Mouse (Mus musculus): ENCODE results near the gene Rab27a. TPM values are rescaled to one million over a fixed set of nuclear protein-coding genes. Genes with fewer than 3 reads are reported as not detected.

Gene Rab27a
- polyA plus RNA-seq, 1 experiment from 2014 or later: 1.1 TPM

- Histone ChIP-seq H3K27me3 (ENCODE audit: control insufficient read depth, insufficient read depth, low read length) (no peaks in the 10 kb centered on the region), H3K36me3 (replicated peaks; ENCODE audit: control insufficient read depth, insufficient read depth) (peaks cover 15% of the 10 kb centered on the region; the same call in 1 of the 2 replicates), H3K4me3 (replicated peaks; ENCODE audit: low read length) (peak overlapping the region; percentile 59), H3K4me1 (replicated peaks; ENCODE audit: control insufficient read depth, insufficient read depth, low read length) (peaks cover 17% of the 10 kb centered on the region), H3K9ac (peak overlapping the region; percentile 80), H3K9me3 (ENCODE audit: control insufficient read depth, low read length) (no peaks in the 10 kb centered on the region), H3K4me2 (replicated peaks) (peak overlapping the region; percentile 93), H3K27ac (peak overlapping the region; percentile 90)
- under 1% methylated on average over 49 of the region's 49 CpGs for WGBS
- peak; percentile 91 for DNase-seq (ENCODE audit: low spot score)
- ATAC-seq (ENCODE audit: low FRiP score): peak; percentile 90
Measured at GRCm38 (mm10) chr9:73039222-73039945, 5.3 kb upstream of the Rab27a start.

DNA sequence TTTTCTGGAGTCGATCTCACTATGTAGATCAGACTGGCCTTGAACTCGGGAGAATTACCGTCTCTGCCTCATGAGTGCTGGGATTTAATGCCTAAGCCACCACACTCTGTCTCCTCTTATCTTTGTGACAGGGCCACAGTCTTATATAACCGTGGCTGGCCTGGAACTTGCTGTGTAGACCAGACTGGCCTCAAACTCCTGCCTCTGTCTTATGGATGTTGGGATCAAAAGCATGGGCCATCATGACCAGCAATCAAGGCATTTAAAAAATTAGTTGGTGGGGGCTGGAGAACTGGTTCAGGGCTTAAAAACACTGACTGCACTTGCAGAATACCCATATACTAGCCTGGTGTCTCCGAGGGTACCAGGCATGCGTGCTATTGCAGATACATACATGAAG, 4.6 kb upstream of the Rab27a start, which contains the start of gene Pigb:
Pigb (minus strand) TSS at position 299 of the 400 bp plus-strand sequence.
- Histone ChIP-seq H3K27me3 (ENCODE audit: control insufficient read depth, insufficient read depth, low read length) (no peaks in the 10 kb centered on the region), H3K4me1 (replicated peaks; ENCODE audit: control insufficient read depth, insufficient read depth, low read length) (peaks cover 20% of the 10 kb centered on the region), H3K36me3 (replicated peaks; ENCODE audit: control insufficient read depth, insufficient read depth) (peaks cover 10% of the 10 kb centered on the region; the same call in 1 of the 2 replicates), H3K9me3 (ENCODE audit: control insufficient read depth, low read length) (no peaks in the 10 kb centered on the region), H3K4me3 (replicated peaks; ENCODE audit: low read length) (peak within 1 kb of the TSS; percentile 59), H3K27ac (peak within 1 kb of the TSS; percentile 90), H3K9ac (peak within 1 kb of the TSS; percentile 80), H3K4me2 (replicated peaks) (peak within 1 kb of the TSS; percentile 93)
- DNase-seq (ENCODE audit: low spot score): no peak
- WGBS: 35% methylated on average over 6 of the region's 6 CpGs
- ATAC-seq (ENCODE audit: low FRiP score): no peak

DNA sequence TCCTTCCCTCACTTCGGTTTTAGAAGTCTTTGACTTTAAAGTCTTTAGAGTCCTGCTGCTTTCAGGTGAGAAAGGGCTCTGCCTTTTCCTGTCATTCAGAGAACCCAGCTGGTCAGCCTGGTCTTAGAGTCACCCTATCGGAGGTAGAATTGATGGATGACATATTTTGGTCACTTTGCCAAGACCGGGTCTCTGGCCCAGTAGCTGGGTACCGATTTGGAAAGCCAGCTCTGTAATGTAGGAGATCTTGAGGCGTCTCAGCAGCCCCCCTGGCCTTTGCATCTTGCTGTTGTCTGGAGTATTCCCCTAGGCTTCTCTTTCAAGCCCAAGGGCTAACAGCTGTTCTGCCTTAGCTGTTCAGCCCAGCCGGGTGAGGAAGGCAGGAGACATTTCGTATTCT, 550 bp downstream of the Rab27a start:
- Histone ChIP-seq H3K27me3 (ENCODE audit: control insufficient read depth, insufficient read depth, low read length) (0 out of 2 replicates have a peak, but pooled peaks cover 3% of the 10 kb centered on the region), H3K4me2 (replicated peaks) (peak overlapping the region; percentile 68), H3K27ac (no peak overlapping the region), H3K36me3 (replicated peaks; ENCODE audit: control insufficient read depth, insufficient read depth) (no peaks in the 10 kb centered on the region), H3K9me3 (ENCODE audit: control insufficient read depth, low read length) (no peaks in the 10 kb centered on the region), H3K9ac (peak overlapping the region; percentile 64), H3K4me1 (replicated peaks; ENCODE audit: control insufficient read depth, insufficient read depth, low read length) (peaks cover 14% of the 10 kb centered on the region), H3K4me3 (replicated peaks; ENCODE audit: low read length) (peak overlapping the region; percentile 35)
- ATAC-seq (ENCODE audit: low FRiP score) (no peak), DNase-seq (ENCODE audit: low spot score) (no peak)
- 13% methylated on average over 7 of the region's 7 CpGs for WGBS

DNA sequence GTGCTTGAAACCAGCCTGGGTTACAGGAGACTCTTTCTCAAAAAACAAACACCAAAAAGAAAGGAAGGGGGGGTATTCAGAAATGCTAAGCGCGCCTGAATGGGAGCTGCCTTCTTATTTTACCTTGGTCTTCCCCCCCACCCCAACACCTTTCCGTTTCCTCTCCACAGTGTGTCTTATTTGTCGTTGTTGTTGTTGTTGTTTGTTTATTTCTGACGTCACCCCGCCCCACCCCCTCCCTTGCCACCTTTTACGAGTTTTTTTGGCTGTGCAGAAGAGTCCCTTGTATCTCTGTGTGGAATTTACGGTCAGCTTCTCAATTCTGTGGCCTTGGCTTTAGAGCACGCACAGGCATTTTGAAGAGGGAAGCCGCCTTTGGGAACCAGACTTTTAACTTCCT, 1.1 kb downstream of the Rab27a start:
- no peak for ATAC-seq (ENCODE audit: low FRiP score)
- H3K9ac ChIP-seq: peak overlapping the region; percentile 64; the same call in 1 of the 2 replicates
- H3K9me3 ChIP-seq (ENCODE audit: control insufficient read depth, low read length): no peaks in the 10 kb centered on the region
- 73% methylated on average over 10 of the region's 10 CpGs for WGBS
- peaks cover 11% of the 10 kb centered on the region; the same call in 1 of the 2 replicates for H3K4me1 ChIP-seq (replicated peaks; ENCODE audit: control insufficient read depth, insufficient read depth, low read length)
- H3K27ac ChIP-seq: no peak overlapping the region
- no peaks in the 10 kb centered on the region for H3K36me3 ChIP-seq (replicated peaks; ENCODE audit: control insufficient read depth, insufficient read depth)
- no peak for DNase-seq (ENCODE audit: low spot score)
- H3K27me3 ChIP-seq (ENCODE audit: control insufficient read depth, insufficient read depth, low read length): 0 out of 2 replicates have a peak, but pooled peaks cover 3% of the 10 kb centered on the region
- H3K4me3 ChIP-seq (replicated peaks; ENCODE audit: low read length): no peak overlapping the region
- peak overlapping the region; percentile 68; the same call in 1 of the 2 replicates for H3K4me2 ChIP-seq (replicated peaks)

DNA sequence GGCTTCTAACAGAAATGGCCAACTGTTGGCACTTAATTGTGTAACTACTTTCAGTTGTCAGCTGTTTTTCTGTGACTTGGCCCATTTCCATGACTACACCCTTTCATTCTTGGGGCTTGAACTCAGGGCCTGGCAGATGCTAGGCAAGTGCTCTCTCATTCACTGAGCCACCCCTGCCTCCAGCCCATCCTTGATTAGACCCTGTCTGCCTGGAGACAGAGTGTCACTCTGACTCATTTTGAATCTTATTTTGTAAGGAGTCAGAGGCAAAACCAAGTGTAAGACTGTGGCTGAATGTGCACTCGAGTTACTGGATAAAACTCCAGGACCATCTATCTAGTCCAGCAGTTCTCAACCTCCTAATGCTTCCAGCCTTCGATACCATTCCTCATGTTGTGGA, 3.3 kb downstream of the Rab27a start:
- no peak for ATAC-seq (ENCODE audit: low FRiP score)
- no peak overlapping the region for H3K4me3 ChIP-seq (replicated peaks; ENCODE audit: low read length)
- no peaks in the 10 kb centered on the region for H3K36me3 ChIP-seq (replicated peaks; ENCODE audit: control insufficient read depth, insufficient read depth)
- H3K9ac ChIP-seq: no peak overlapping the region
- no peaks in the 10 kb centered on the region for H3K9me3 ChIP-seq (ENCODE audit: control insufficient read depth, low read length)
- WGBS: 95% methylated on average over 2 of the region's 2 CpGs
- 0 out of 2 replicates have a peak, but pooled peaks cover 3% of the 10 kb centered on the region for H3K27me3 ChIP-seq (ENCODE audit: control insufficient read depth, insufficient read depth, low read length)
- peaks cover 14% of the 10 kb centered on the region; the same call in 1 of the 2 replicates for H3K4me1 ChIP-seq (replicated peaks; ENCODE audit: control insufficient read depth, insufficient read depth, low read length)
- no peak overlapping the region for H3K27ac ChIP-seq
- DNase-seq (ENCODE audit: low spot score): no peak
- no peak overlapping the region for H3K4me2 ChIP-seq (replicated peaks)

- no peaks in the 10 kb centered on the region for H3K36me3 ChIP-seq (replicated peaks; ENCODE audit: control insufficient read depth, insufficient read depth)
- no peaks in the 10 kb centered on the region for H3K9me3 ChIP-seq (ENCODE audit: control insufficient read depth, low read length)
- peaks cover 14% of the 10 kb centered on the region; the same call in 1 of the 2 replicates for H3K4me1 ChIP-seq (replicated peaks; ENCODE audit: control insufficient read depth, insufficient read depth, low read length)
- DNase-seq (ENCODE audit: low spot score) (no peak), ATAC-seq (ENCODE audit: low FRiP score) (no peak)
- H3K27ac ChIP-seq: no peak overlapping the region
- no peak overlapping the region for H3K4me2 ChIP-seq (replicated peaks)
- 0 out of 2 replicates have a peak, but pooled peaks cover 3% of the 10 kb centered on the region for H3K27me3 ChIP-seq (ENCODE audit: control insufficient read depth, insufficient read depth, low read length)
- H3K9ac ChIP-seq: no peak overlapping the region
- 22% methylated on average over 4 of the region's 4 CpGs for WGBS
- H3K4me3 ChIP-seq (replicated peaks; ENCODE audit: low read length): no peak overlapping the region
Measured at GRCm38 (mm10) chr9:73048927-73049326, 4.3 kb downstream of the Rab27a start.

DNA sequence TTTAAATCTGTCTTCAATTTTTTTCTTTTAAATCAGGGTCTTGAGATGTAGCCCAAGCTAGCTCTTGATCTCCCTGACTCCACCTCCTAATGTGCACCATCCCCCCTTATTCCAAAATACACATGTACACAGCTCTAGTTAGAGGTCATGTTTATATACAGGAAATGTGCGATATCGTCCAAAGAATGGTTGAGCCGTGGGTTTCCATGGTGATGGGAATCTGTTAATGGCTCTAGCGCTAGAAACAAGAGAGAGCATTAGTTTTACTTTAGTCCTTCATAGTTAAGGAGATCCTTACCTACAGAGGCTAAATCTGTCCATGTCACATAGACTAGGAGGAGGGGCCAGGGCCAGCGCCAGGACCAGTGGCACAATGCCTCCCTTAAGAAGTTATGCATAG, 5.2 kb downstream of the Rab27a start:
- Histone ChIP-seq H3K9ac (no peak overlapping the region), H3K27me3 (ENCODE audit: control insufficient read depth, insufficient read depth, low read length) (0 out of 2 replicates have a peak, but pooled peaks cover 3% of the 10 kb centered on the region), H3K27ac (no peak overlapping the region), H3K9me3 (ENCODE audit: control insufficient read depth, low read length) (no peaks in the 10 kb centered on the region), H3K4me3 (replicated peaks; ENCODE audit: low read length) (no peak overlapping the region), H3K4me1 (replicated peaks; ENCODE audit: control insufficient read depth, insufficient read depth, low read length) (peaks cover 13% of the 10 kb centered on the region; the same call in 1 of the 2 replicates), H3K4me2 (replicated peaks) (no peak overlapping the region), H3K36me3 (replicated peaks; ENCODE audit: control insufficient read depth, insufficient read depth) (no peaks in the 10 kb centered on the region)
- no peak for ATAC-seq (ENCODE audit: low FRiP score)
- 70% methylated on average over 5 of the region's 5 CpGs for WGBS
- DNase-seq (ENCODE audit: low spot score): no peak

DNA sequence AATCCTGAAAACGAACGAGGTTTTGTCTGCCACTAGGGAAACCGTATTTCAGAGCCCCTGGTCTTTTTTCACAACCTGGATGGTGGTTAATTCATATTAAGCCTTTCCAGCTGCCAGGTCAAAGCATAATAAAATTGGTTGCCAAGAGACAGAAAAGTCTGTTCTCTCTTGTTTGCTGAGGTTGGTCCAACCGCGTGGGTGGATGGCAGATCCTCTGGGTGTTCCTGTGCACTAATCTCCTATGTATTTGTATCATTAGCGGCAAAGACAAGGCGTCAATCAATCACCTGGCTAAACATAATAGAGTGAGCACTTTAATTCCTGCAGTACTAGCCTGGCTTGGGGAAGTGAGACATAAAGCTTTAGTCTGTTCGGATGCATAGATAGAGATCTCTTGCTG, 6.0 kb downstream of the Rab27a start:
- Histone ChIP-seq H3K4me3 (replicated peaks; ENCODE audit: low read length) (no peak overlapping the region), H3K27me3 (ENCODE audit: control insufficient read depth, insufficient read depth, low read length) (no peaks in the 10 kb centered on the region), H3K4me2 (replicated peaks) (no peak overlapping the region), H3K9me3 (ENCODE audit: control insufficient read depth, low read length) (no peaks in the 10 kb centered on the region), H3K9ac (no peak overlapping the region), H3K27ac (no peak overlapping the region), H3K4me1 (replicated peaks; ENCODE audit: control insufficient read depth, insufficient read depth, low read length) (0 out of 2 replicates have a peak, but pooled peaks cover 6% of the 10 kb centered on the region), H3K36me3 (replicated peaks; ENCODE audit: control insufficient read depth, insufficient read depth) (no peaks in the 10 kb centered on the region)
- ATAC-seq (ENCODE audit: low FRiP score): no peak
- 69% methylated on average over 8 of the region's 8 CpGs for WGBS
- no peak for DNase-seq (ENCODE audit: low spot score)

DNA sequence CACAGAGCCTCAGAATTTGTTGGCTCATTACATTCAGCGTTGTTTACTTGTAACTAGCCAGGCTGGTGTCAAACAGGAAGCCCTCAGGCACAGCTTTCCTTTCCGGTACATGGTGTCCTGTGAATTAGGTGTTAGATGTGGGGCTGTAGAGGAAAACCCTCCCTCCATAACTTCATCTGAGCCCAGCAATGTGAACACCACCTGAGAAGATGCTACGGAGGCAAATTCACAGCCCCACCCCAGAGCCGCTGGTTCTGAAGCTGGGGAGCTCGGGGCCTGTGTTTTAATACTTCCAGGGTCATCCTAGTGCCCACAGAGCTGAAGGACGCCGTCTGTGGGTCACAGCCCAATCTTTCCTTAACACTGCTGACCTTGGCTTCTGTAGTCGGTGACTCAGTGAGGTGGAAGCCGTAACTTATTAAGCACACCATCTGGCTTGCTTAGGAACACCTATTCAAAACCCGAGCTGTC, 10.8 kb downstream of the Rab27a start:
- H3K4me2 ChIP-seq (replicated peaks): no peak overlapping the region
- H3K4me1 ChIP-seq (replicated peaks; ENCODE audit: control insufficient read depth, insufficient read depth, low read length): 0 out of 2 replicates have a peak, but pooled peaks cover 6% of the 10 kb centered on the region
- no peak for DNase-seq (ENCODE audit: low spot score)

More for the DNA sequence above, 10.8 kb downstream of the Rab27a start:
- ATAC-seq (ENCODE audit: low FRiP score): no peak
- Histone ChIP-seq H3K4me3 (replicated peaks; ENCODE audit: low read length) (no peak overlapping the region), H3K36me3 (replicated peaks; ENCODE audit: control insufficient read depth, insufficient read depth) (no peaks in the 10 kb centered on the region), H3K9me3 (ENCODE audit: control insufficient read depth, low read length) (no peaks in the 10 kb centered on the region), H3K9ac (no peak overlapping the region), H3K27me3 (ENCODE audit: control insufficient read depth, insufficient read depth, low read length) (no peaks in the 10 kb centered on the region), H3K27ac (no peak overlapping the region)
- 77% methylated on average over 10 of the region's 10 CpGs for WGBS

All from hindbrain, embryonic 14.5 days (tissue).